In genomic region chr10:86451294-86451693, GRCm38 (mm10) we compare ENCODE assay signal across 24 mouse cellular contexts. TPM values are rescaled to one million over a fixed set of nuclear protein-coding genes. Genes with fewer than 3 reads are reported as not detected.
"Had no signal": no experiment of that assay in that cellular context is flagged by ENCODE, and none has a peak within 500 bp of the region (broad histone marks: within the 10 kb centered on the region; RNA-seq: fewer than 3 reads in every experiment).

No protein-coding gene starts in this region.

- H3K4me1 ChIP-seq: liver, embryonic 12.5 days; liver, embryonic 15.5 days; lung, embryonic 15.5 days; megakaryocyte, embryonic 14.5 days; midbrain, embryonic 13.5 days; neural tube, embryonic 13.5 days had no signal

- DNase-seq: layer of hippocampus, adult 9-11 months; liver; lung, adult 18-20 months; lung, postnatal 10 days; lung, postnatal 36 days; retina, postnatal 1 day; right cerebral cortex, postnatal 25 days; spleen, adult 18-20 months; thymus, adult 2 months; thymus, postnatal 14 days; thymus, postnatal 4 days had no signal

- H3K27me3 ChIP-seq: limb, embryonic 13.5 days; liver, embryonic 15.5 days; lung, embryonic 15.5 days; neural tube, embryonic 13.5 days had no signal

- H3K9me3 ChIP-seq: limb, embryonic 10.5 days; limb, embryonic 13.5 days; liver, embryonic 12.5 days; liver, embryonic 15.5 days; lung, embryonic 15.5 days; megakaryocyte, embryonic 14.5 days; midbrain, embryonic 10.5 days; midbrain, embryonic 13.5 days; neural tube, embryonic 13.5 days had no signal

- H3K4me2 ChIP-seq: limb, embryonic 13.5 days; liver, embryonic 12.5 days; liver, embryonic 15.5 days; lung, embryonic 15.5 days; midbrain, embryonic 13.5 days; neural tube, embryonic 13.5 days had no signal

- H3K36me3 ChIP-seq: limb, embryonic 10.5 days; limb, embryonic 13.5 days; liver, embryonic 12.5 days; liver, embryonic 15.5 days; lung, embryonic 15.5 days; midbrain, embryonic 10.5 days; midbrain, embryonic 13.5 days; neural tube, embryonic 13.5 days had no signal

- ATAC-seq: inflammation-experienced regulatory T-cells, adult 6 months; liver, embryonic 12.5 days had no signal

- H3K9ac ChIP-seq: limb, embryonic 13.5 days; liver, embryonic 12.5 days; liver, embryonic 15.5 days; lung, embryonic 15.5 days; midbrain, embryonic 13.5 days; neural tube, embryonic 13.5 days had no signal

- H3K4me3 ChIP-seq: layer of hippocampus, adult 2 months; limb, embryonic 10.5 days; limb, embryonic 13.5 days; liver, embryonic 12.5 days; liver, embryonic 15.5 days; lung, embryonic 15.5 days; megakaryocyte, embryonic 14.5 days; midbrain, embryonic 10.5 days; midbrain, embryonic 13.5 days; myocyte; neural tube, embryonic 13.5 days had no signal

- H3K27ac ChIP-seq: layer of hippocampus, adult 2 months; limb, embryonic 10.5 days; limb, embryonic 13.5 days; liver, embryonic 12.5 days; liver, embryonic 15.5 days; lung, embryonic 15.5 days; midbrain, embryonic 10.5 days; midbrain, embryonic 13.5 days; neural tube, embryonic 13.5 days; stomach, postnatal 0 days had no signal

RNA-seq across cellular contexts. Expression of gene Syn3, which starts 47.4 kb away (rescaled TPM):
- polyA plus RNA-seq: inflammation-experienced regulatory T-cells, adult 6 months had no signal
